Mouse (Mus musculus) kidney, postnatal 4 days (tissue): ENCODE measurements at regions not wholly inside any gene's neighbourhood (a gene's known extent, or its start where the extent isn't known, plus 50 kb on each side); places are given as distances from the start of the nearest gene placed in this dataset.
A peak's percentile ranks its signal among the peaks of the same experiment; 100 is the strongest.

ENCODE experiments used
- DNase-seq, 2 experiments: peaks; one replicate each; pipeline ENCODE4 v3.0.0; 2021; ENCODE audit warnings: mixed read lengths in 2 of 2

- no peak for DNase-seq
Measured at GRCm38 (mm10) chr1:122273579-122273978, 705.8 kb upstream of the Ddx18 start.

GRCm38 (mm10) chr1:122243031-122243430, 675.2 kb upstream of the Ddx18 start:
- DNase-seq, result no peak

- DNase-seq, result no peak
Measured at GRCm38 (mm10) chr1:122241511-122241910, 673.7 kb upstream of the Ddx18 start.

GRCm38 (mm10) chr1:122230442-122230841, 662.7 kb upstream of the Ddx18 start:
- DNase-seq, result no peak

- peak; percentile 17 to 23 for DNase-seq
Measured at GRCm38 (mm10) chr1:122212484-122212883, 644.7 kb upstream of the Ddx18 start.

- no peak for DNase-seq
Measured at GRCm38 (mm10) chr1:122208619-122209018, 640.8 kb upstream of the Ddx18 start.

GRCm38 (mm10) chr1:122169547-122169946, 601.8 kb upstream of the Ddx18 start:
- DNase-seq, result peak; percentile 11 to 20

GRCm38 (mm10) chr1:122161798-122162197, 594.0 kb upstream of the Ddx18 start:
- DNase-seq, result no peak

- no peak for DNase-seq
Measured at GRCm38 (mm10) chr1:122141362-122141761, 573.6 kb upstream of the Ddx18 start.

GRCm38 (mm10) chr1:122123954-122124353, 556.2 kb upstream of the Ddx18 start:
- no peak for DNase-seq

GRCm38 (mm10) chr1:122095726-122096125, 527.9 kb upstream of the Ddx18 start:
- DNase-seq, result no peak

GRCm38 (mm10) chr1:122082481-122082880, 514.7 kb upstream of the Ddx18 start:
- no peak for DNase-seq

- no peak for DNase-seq
Measured at GRCm38 (mm10) chr1:122076085-122076484, 508.3 kb upstream of the Ddx18 start.

GRCm38 (mm10) chr1:122055146-122055545, 487.4 kb upstream of the Ddx18 start:
- DNase-seq, result peak; percentile 2

GRCm38 (mm10) chr1:122048112-122048725, 480.4 kb upstream of the Ddx18 start:
- no peak for DNase-seq

- no peak for DNase-seq
Measured at GRCm38 (mm10) chr1:122043896-122044295, 476.1 kb upstream of the Ddx18 start.

- peak in 1 of 2 experiments; percentile 3 for DNase-seq
Measured at GRCm38 (mm10) chr1:122043114-122043513, 475.3 kb upstream of the Ddx18 start.

GRCm38 (mm10) chr1:122007749-122008148, 440.0 kb upstream of the Ddx18 start:
- DNase-seq, result no peak

GRCm38 (mm10) chr1:121996461-121996860, 428.7 kb upstream of the Ddx18 start:
- DNase-seq, result peak; percentile 18 to 27

- DNase-seq, result peak in 1 of 2 experiments; percentile 17
Measured at GRCm38 (mm10) chr1:121990653-121991052, 422.9 kb upstream of the Ddx18 start.

GRCm38 (mm10) chr1:121958942-121959341, 391.2 kb upstream of the Ddx18 start:
- DNase-seq, result no peak

GRCm38 (mm10) chr1:121935911-121936310, 368.1 kb upstream of the Ddx18 start:
- no peak for DNase-seq
